Mouse (Mus musculus) heart, postnatal 25 days (tissue): ENCODE data around the gene Pdlim4. TPM values are rescaled to one million over a fixed set of nuclear protein-coding genes. Genes with fewer than 3 reads are reported as not detected.

Experiments
- DNase-seq: peaks from one replicate; pipeline ENCODE4 v3.0.0; 2022; ENCODE audit warnings: low spot score
- intact Hi-C: fragments of 180-260 bp; cut with DNase I; formaldehyde crosslinking; loops from one replicate; pipeline ENCODE4 v1.15.1; 2025
- total RNA-seq, 2 experiments: library from RNA; stranded (reverse); gene quantifications; 2 replicates each; pipeline ENCODE4 v1.2.3; 2021

Pdlim4 gene
- total RNA-seq, 2 experiments from 2014 or later = 34.4 to 42.1 TPM

DNA sequence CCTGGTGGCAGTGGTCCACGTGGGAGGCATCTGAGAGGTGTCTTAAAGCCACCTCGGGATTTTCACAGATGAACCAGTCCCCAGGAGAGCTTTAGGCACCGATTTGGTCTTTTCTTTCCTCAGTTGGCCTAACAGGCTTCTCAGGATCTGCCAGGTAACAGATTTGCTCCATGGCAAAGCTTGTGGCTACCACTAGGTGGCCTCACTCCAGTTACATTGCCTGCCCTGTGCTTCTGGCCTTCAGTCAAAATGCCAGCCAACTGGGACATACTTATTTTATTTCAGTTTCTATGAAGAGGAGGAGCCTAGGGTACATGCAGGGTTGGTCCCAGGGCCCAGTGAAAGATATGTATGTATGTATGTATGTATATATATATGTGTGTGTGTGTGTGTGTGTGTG, 24.2 kb upstream of the Pdlim4 start:
- no peak for DNase-seq
- intact Hi-C loops = loop anchor here (2.0 to 5.0 kb wide), 2 partner anchors 34 to 164 kb away; no protein-coding TSS in a partner anchor

DNA sequence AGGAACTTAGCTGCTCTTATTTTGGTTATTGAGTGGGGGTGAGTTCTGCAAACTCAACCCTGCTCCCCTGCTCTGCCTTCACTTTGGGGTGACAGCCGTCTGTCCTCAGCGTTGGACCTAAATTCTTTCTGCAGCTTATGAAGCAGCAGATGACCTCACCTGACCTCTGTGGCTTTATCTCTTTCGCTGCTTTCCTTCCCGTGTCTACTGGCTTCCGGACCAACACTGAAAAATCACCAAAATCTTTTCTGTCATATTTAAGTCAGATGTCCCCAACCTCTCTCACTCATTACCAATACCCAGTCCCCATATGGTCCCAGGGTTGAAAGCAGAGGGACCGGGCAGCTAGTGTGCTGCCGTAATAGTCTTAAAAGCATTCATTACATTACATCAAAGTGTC, 23.4 kb upstream of the Pdlim4 start:
- DNase-seq = no peak
- intact Hi-C loops = loop anchor here (2.0 to 5.0 kb wide), 2 partner anchors 35 to 165 kb away; no protein-coding TSS in a partner anchor

DNA sequence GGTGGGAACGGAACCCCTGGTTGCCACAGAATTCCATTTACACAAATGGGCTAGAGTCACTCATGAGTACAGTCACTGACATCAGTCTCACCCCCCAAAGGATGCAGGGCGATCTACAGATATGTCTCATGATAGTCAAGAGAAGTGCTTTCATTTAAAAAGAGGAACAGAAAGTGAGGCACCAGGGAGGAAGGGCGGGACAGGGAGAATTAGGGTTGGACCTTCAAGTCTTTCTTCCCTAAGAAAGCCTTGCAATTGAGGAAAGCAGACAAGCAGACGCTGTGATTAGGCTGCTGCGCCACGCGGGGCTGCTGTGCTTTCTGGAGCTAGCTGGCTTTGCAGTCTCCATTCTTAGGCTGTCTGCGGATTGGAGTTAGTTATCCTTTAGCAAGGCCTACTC, 22.9 kb upstream of the Pdlim4 start:
- DNase-seq = no peak
- intact Hi-C loops = loop anchor here (2.0 to 5.0 kb wide), 2 partner anchors 36 to 165 kb away; no protein-coding TSS in a partner anchor

DNA sequence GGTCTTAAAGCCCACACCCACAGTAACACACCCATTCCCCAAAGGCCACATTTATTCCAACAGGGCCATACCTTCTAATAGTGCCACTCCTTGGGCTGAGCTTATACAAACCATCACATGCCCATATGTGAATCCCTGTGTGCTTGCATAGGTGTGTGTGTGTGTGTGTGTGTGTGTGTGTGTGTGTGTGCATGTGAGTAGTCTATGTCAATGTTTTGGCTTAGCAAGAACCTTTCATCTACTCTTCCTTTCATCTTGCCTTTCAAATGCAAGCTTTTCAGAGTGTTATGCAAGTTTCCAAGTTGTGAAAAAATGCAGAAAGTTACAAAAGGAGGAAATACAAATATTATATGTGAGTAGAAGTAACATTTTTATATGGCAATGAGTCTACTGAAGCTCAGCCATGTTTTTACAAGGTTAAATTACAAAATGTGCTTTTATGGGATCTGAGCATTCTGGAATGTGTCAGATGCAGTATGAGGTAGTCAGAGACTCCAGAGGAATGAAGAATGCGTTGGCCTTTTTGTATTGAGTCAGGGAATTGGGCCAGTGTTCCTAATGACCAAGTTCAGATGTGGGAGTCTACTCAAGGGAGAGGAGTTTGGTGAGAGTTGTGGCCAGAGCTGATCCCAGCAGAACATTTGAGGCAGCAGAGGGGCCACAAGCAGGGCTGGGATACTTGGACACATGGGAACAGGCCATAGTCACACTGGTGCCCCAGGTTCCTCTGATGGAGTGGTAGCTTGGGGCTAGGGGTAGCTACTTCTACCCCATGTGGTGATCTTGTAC, 21.5 kb upstream of the Pdlim4 start:
- DNase-seq = no peak
- intact Hi-C loops = loop anchor here (5.0 kb wide), 1 partner anchor 37 kb away; no protein-coding TSS in a partner anchor

DNA sequence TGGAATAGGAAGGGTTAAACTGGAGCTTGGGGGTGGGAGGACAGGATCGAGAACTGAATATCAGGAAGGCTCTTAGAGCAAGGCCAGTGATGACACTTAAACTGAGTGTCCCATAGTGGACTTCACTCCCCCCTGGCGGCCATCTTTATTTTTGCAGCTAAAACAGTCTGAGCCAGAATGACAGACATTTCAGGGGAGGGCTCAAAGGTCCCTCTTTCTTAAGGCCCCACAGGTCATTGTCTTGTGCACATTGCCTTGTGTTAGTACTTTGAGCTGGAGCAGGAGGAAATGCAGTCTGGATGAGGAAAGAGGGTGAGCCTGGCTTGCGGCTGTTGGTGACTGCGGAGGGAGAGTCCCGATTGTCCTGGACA, 20.1 kb upstream of the Pdlim4 start:
- intact Hi-C loops = loop anchor here (1.0 to 2.0 kb wide), 3 partner anchors 26 to 87 kb away; no protein-coding TSS in a partner anchor
- peak; percentile 38 for DNase-seq

DNA sequence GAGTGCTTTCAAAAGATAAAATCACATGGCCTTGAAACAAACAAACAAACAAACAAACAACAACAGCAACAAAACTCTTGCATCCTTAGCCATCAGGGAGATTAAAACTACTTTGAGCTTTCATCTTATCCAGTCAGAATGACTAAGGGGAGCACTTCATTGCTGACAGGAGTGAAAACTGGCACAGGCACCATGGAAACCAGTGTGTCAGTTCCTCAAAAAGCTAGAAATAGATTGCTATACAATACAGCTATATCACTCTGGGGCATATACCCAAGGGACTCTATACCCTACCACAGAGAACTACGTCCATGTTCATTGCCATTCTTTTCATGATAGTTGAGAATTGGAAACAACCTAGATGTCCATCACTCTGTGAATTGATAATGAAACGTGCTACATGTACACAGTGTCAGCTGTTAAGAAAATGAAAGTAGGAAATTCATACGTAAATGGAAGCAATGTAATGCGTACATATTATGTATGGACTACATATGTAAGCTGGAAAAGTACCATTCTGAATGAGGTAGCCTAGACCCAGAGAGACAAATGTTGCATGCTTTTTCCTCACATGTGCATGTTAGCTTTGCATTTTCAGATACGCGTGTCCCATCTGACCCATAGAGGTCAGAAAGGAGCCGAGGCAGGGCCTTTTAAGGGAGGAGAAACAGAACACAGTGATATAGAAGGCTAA, 19.6 kb upstream of the Pdlim4 start:
- intact Hi-C loops = loop anchor here (2.0 kb wide), 2 partner anchors 26 to 34 kb away; no protein-coding TSS in a partner anchor

DNA sequence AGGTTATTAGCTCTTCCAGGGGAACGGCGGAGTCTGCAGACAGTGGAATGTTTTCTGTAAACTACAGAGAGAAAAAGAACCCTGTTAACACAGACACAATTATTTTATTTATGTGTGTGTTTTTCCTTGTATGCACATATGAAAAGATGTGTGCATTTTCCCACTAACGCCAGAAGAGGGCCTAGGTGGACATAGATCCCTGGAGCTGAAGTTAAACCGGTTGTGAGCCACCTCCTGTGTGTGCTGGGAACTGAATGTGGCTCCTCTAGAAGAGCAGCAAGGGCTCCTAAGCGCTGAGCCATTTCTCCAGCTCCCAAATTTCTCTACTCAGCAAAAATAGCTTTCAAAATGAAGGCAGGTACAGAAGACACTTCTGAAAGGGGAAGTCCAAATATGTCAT, 17.0 kb upstream of the Pdlim4 start:
- intact Hi-C loops = no loop called here

More for the DNA sequence above, 19.6 kb upstream of the Pdlim4 start:
- DNase-seq = no peak

DNA sequence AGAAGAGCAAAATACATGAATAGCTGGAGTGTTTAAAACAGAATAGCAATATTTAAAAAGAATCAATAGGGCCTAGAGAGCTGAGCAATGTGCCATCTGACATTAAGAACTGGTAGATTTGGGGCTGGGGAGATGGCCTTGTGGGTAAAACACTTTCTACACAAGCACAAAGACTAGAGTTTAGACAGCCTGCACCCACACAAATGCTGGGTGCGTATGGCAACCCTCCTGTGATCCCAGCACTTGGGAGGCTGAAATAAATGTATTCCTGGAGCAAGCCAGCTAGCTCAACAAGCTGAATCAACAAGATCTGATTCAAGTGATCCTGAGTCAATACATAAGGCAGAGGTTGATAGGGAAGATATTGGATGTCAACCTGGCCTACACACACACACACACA, 16.2 kb upstream of the Pdlim4 start:
- DNase-seq = no peak
- intact Hi-C loops = no loop called here

More for the DNA sequence above, 17.0 kb upstream of the Pdlim4 start:
- no peak for DNase-seq

DNA sequence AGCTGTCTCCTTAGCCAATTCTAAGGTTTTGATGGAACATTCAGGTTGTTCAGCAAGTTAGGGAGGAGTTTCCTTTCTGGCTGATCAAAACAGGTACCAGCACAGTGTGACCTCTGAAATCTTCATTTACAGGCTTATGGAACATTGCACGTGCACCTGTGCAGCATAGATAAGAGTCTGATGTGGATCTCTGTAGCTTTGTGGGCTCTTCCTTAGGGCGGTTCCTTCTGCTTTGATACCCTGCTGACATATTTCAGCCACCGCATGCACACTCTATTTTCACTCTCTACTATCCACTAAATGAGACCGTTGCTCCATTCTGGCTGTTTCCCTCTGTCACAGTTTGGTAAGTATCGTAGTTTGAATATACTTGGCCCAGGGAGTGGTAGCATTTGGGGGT, 13.9 kb upstream of the Pdlim4 start:
- DNase-seq = no peak
- intact Hi-C loops = no loop called here

DNA sequence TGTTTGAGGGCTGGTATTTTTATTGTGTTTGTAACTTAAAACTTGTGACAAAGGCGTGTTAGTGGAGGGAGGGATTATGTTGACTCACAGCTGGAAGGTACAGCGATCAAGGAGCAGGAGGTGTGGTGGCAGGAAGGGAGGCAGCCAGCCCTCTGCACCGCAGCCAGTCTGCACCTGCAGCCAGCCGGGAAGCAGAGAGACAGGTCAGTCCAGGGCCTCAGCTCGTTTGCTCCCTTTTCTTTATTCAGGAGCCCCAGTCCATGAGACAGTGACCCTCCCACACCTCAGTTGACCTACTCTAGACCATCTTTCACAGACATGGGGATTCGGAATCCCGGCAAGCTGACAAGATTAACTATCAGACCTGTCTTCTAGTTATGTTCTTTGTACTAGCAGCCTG, 11.6 kb upstream of the Pdlim4 start:
- intact Hi-C loops = no loop called here
- DNase-seq = no peak

DNA sequence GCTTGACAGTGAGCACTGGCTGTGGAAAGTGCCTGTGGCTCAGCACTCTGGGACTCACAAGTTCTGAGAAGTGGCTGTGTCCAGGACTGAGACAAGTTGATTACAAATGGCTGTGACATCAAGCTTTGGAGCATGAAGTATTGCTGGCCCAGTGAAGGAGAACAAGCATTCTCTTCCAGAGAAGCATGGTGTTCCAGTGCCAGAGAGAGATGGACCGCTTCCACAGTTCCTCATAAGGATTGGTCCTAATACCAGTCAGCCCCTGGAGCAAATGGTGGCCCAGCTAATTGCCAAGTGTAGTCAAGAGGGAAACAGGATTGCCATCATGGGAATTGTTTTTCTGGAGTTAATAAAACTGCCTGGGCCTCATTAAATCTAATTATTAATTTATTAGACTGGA, 7.3 kb upstream of the Pdlim4 start:
- no peak for DNase-seq
- intact Hi-C loops = no loop called here

DNA sequence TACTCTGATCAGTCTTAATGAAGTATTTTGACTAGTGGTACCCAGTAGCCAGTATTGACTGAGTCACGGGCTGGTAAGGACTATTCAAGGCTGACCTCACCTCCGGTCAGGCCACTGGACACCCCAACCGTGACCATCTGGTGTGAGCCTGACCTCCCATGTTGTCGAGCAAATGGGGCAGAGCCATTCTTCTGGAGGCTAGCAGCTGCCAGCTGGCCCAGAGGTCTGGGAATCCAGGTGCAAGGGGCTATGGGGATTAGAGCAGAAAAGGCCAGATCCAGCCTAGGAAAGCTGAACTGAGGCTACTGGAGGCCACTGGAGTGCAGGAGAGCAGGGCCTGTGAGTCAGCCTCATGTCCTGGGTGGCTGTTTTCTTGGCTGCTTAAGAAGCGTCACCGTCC, 6.5 kb upstream of the Pdlim4 start:
- intact Hi-C loops = no loop called here
- no peak for DNase-seq

DNA sequence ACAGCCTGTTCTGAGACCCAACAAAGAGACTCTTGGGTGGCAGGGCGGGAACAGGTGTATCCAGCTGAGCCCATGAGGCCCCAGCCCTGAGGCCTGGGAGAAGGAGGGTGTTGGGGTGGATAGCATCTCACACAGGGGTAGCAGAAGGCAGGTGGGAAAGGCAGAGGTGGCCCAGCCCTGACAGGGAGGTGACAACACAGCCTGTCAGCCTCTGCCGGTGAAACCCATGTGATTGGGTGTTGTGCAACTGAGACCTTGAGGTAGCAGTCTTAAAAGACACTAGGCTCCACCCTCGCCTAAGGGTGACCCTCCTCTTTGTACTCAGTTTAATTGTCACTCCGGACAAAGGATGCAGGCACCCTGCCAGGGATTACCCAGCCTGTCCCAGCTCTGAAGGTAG, 4.5 kb upstream of the Pdlim4 start:
- intact Hi-C loops = no loop called here

DNA sequence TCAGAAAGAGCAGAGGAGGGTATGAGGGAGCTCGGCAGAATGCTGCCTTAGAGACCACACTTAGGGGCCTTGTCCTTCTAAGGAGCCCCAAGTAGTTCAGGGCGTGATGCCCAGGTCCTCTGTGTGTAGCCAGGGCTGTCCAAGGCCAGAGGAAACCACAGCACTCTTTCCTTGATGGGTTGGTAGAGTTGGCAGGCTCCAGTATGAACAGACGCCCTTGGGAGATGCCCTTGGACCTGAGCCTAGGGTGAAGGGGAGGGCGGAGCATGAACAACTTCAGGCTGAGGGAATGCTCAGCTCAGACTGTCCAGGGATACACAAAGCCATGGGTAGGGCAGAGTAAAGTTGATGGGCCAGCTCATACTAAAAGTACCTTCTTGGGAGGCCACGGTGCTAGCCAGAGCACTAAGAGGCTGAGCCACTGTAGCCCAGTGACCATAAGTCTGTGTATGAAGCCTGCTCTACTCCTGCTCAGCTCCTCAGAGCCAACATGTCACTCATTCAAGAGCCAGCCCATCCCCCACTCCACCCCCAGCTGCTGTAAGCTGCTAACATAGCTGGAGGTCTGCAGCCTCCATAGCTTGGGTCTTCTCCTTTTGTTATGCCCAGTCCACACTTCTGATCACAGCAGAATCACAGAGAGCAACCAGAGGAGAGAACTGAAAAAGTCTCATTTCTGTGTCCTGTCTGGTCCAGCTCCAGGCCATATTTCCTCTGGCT, 3.1 kb upstream of the Pdlim4 start:
- DNase-seq = no peak
- intact Hi-C loops = no loop called here

More for the DNA sequence above, 4.5 kb upstream of the Pdlim4 start:
- DNase-seq = no peak

DNA sequence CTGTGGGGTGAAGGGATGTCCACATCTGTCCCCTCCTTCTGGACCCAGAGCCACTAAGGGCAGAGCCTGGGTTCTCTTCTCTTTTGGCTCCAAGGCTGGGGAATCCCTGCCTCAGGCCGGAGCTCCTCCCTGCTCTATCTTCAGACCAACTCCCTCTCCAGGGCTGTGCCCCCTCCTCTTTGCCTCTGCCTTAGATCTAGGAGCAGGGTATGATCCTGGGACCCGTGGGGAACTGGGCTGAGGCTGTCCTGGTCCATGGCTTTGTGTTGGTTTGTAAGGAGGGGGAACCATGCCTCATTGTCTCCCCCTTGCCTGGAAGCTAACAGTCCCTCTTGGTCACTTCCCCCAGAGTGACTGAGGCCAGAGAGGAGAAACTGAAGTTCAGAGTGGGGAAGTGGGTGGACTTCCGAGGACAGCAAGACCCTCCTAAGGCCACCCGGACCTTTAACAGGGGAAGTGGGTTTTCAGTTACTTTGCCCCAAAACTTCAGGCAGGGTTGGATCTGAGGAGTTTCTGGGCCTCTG, 756 bp downstream of the Pdlim4 start:
- DNase-seq = no peak
- intact Hi-C loops = no loop called here

DNA sequence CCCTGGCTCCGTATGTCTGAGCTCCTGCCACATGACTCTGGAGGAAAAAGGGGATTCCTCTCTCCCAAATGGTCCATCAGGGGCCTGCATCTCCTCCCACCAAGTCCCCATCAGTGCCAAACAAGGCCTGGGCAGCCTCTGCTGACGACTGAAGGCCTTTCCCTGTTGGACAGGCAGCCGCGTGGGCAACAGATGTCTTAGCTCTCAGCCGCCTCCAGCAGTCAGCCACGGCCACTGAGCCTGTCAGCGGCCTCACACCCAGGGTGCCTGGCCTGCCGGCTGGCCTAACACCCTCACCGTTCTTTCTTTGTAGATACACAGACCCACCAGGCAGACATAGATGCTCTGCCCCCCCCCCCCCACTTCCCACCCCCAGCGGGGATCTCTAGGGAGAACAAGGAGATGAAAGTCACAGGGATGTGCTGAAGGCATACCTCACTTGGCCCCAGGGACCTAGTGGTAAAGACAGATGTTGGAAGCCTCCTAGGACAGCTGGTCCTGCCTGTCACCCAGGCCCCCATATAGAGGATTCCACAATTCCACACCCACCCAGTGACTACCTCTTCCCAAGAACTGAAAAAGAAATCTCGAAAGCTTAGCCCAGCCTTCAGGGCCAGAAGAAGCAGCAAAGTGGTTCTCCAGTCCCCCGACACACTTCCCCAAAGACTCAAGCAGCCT, 1.4 kb downstream of the Pdlim4 start:
- peak; percentile 23 for DNase-seq
- intact Hi-C loops = no loop called here

DNA sequence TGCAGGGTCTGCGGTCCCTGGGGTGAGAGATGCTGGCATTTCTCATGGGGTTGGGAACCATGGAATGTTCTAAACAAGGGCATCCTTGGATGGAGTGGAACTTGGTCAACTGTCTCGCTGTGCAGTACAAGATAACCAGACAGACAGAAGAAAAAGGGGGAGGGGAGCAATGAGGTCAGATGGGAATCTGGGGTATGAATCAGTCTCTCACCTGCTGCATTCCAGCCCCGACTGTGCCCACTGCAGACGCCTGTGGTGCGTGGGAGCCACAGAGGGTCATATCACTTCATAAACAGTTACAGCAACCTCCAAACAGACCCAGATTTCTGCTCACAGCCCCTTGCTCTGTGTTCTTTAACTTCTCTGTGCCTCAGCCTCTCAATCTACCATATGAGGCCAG, 2.4 kb downstream of the Pdlim4 start:
- intact Hi-C loops = no loop called here

DNA sequence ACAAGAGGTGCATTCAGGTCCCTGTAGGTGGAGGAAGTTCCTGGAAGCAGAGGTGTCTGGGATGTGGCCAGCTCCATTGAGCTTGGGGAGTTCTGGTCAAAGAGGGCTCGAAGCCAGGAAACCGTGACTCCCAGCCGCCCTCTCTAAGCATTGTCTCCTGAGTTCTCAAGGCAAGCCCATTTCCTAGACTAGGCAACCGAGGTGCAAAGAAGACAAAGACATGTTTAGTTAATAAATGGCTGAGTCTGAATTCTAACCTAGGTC, 3.0 kb downstream of the Pdlim4 start:
- no peak for DNase-seq
- intact Hi-C loops = loop anchor here (2.0 kb wide), 1 partner anchor 37 kb away; the partner anchor contains the start of gene Slc22a4

More for the DNA sequence above, 2.4 kb downstream of the Pdlim4 start:
- no peak for DNase-seq

DNA sequence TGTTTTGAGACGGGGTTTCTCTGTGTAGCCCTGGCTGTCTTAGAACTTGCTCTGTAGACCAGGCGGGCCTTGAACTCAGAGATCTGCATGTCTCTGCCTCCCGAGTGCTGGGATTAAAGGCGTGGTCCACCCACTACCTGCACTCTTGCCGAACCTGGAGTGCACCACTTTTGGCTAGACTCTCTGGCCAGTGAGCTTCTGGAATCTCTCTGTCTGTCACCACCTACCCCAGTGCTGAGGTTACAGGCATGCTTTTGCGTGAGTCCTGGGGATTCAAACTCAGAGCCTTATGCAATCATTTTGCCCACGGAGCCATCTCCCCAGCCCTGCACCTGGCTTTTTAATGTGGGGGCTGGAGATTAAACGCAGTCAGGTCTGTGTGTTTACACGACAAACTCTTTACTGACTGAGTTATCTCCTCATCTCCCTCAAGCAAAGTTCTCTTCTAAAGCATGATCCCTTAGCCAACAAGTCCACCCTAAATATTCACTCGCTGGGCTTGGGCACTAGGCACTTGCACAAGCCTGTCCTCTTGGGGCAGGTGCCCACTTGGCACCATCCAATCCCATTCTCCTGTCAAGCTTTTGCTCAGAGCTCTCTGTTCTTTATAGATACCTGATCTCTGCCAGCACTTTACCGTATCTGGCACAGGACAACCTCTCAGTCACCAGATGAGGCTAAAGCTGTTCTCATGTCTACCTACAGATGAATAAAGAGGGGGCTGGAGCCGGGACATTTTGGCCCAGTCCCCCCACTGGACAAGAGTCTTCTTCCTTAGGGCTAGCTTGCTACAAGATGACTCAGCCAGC, 3.5 kb downstream of the Pdlim4 start:
- DNase-seq = no peak
- intact Hi-C loops = loop anchor here (2.0 kb wide), 1 partner anchor 37 kb away; the partner anchor contains the start of gene Slc22a4
